Mouse (Mus musculus): ENCODE data around the gene Snx32. TPM values are rescaled to one million over a fixed set of nuclear protein-coding genes. Genes with fewer than 3 reads are reported as not detected.

Snx32 gene
- total RNA-seq, 2 experiments from 2014 or later: 6.2 to 8.1 TPM

GRCm38 (mm10) chr19:5461411-5461810 lies 48.9 kb downstream of the Snx32 start:
- intact Hi-C loops (cut with DNase I): no loop called here

GRCm38 (mm10) chr19:5460465-5460911 lies 49.9 kb downstream of the Snx32 start, which contains the start of gene Fibp:
TSS of gene Fibp (plus strand) at chr19:5460615.
- DNase-seq (ENCODE audit: low spot score): peak; percentile 78
- intact Hi-C loops (cut with DNase I): no loop called here

More at GRCm38 (mm10) chr19:5461411-5461810, 48.9 kb downstream of the Snx32 start:
- DNase-seq (ENCODE audit: low spot score): no peak

GRCm38 (mm10) chr19:5459896-5460295 lies 50.4 kb downstream of the Snx32 start:
- DNase-seq (ENCODE audit: low spot score): no peak
- intact Hi-C loops (cut with DNase I): no loop called here

GRCm38 (mm10) chr19:5459019-5459418 lies 51.3 kb downstream of the Snx32 start:
- no peak for DNase-seq (ENCODE audit: low spot score)
- intact Hi-C loops (cut with DNase I): no loop called here

GRCm38 (mm10) chr19:5457746-5458442 lies 52.4 kb downstream of the Snx32 start, which contains the start of gene Ccdc85b:
TSS of gene Ccdc85b (minus strand) at chr19:5457894.
- intact Hi-C loops (cut with DNase I): no loop called here
- DNase-seq (ENCODE audit: low spot score): no peak

- intact Hi-C loops (cut with DNase I): no loop called here
- DNase-seq (ENCODE audit: low spot score): peak; percentile 95
These were observed 53.2 kb downstream of the Snx32 start for GRCm38 (mm10) chr19:5456922-5457745.

GRCm38 (mm10) chr19:5456241-5456921 lies 54.0 kb downstream of the Snx32 start:
- peak; percentile 41 for DNase-seq (ENCODE audit: low spot score)
- intact Hi-C loops (cut with DNase I): no loop called here

- intact Hi-C loops (cut with DNase I): no loop called here
These were observed 54.8 kb downstream of the Snx32 start for GRCm38 (mm10) chr19:5455568-5455967.

GRCm38 (mm10) chr19:5455037-5455436 lies 55.3 kb downstream of the Snx32 start:
- intact Hi-C loops (cut with DNase I): no loop called here
- DNase-seq (ENCODE audit: low spot score): no peak

More at GRCm38 (mm10) chr19:5455568-5455967, 54.8 kb downstream of the Snx32 start:
- no peak for DNase-seq (ENCODE audit: low spot score)

GRCm38 (mm10) chr19:5451766-5452165 lies 58.6 kb downstream of the Snx32 start:
- no peak for DNase-seq (ENCODE audit: low spot score)
- intact Hi-C loops (cut with DNase I): no loop called here

GRCm38 (mm10) chr19:5449673-5450072 lies 60.7 kb downstream of the Snx32 start:
- no peak for DNase-seq (ENCODE audit: low spot score)
- intact Hi-C loops (cut with DNase I): no loop called here

GRCm38 (mm10) chr19:5448354-5449150 lies 61.8 kb downstream of the Snx32 start:
- intact Hi-C loops (cut with DNase I): no loop called here
- DNase-seq (ENCODE audit: low spot score): no peak

GRCm38 (mm10) chr19:5447515-5448353 lies 62.6 kb downstream of the Snx32 start, which contains the start of gene Fosl1:
TSS of gene Fosl1 (plus strand) at chr19:5447547.
- DNase-seq (ENCODE audit: low spot score): no peak

GRCm38 (mm10) chr19:5445747-5446146 lies 64.6 kb downstream of the Snx32 start:
- no peak for DNase-seq (ENCODE audit: low spot score)
- intact Hi-C loops (cut with DNase I): no loop called here

More at GRCm38 (mm10) chr19:5447515-5448353, 62.6 kb downstream of the Snx32 start, which contains the start of gene Fosl1:
- intact Hi-C loops (cut with DNase I): no loop called here

- intact Hi-C loops (cut with DNase I): no loop called here
- DNase-seq (ENCODE audit: low spot score): no peak
These were observed 65.4 kb downstream of the Snx32 start for GRCm38 (mm10) chr19:5444954-5445353.

- intact Hi-C loops (cut with DNase I): no loop called here
These were observed 65.9 kb downstream of the Snx32 start for GRCm38 (mm10) chr19:5444371-5444908.

More at GRCm38 (mm10) chr19:5444371-5444908, 65.9 kb downstream of the Snx32 start:
- DNase-seq (ENCODE audit: low spot score): no peak

Data from heart, postnatal 25 days (tissue).